Comparison of ENCODE assay signal across 10 mouse cellular contexts in genomic region chr3:145703411-145703924, GRCm38 (mm10). TPM values are rescaled to one million over a fixed set of nuclear protein-coding genes. Genes with fewer than 3 reads are reported as not detected.
DNase-seq lines count a peak whose midpoint lies in the region; ATAC-seq lines count a peak whose summit lies in the region.
"Had no signal": no experiment of that assay in that cellular context is flagged by ENCODE, and none has a peak within 500 bp of the region (broad histone marks: within the 10 kb centered on the region; RNA-seq: fewer than 3 reads in every experiment).

No protein-coding gene starts in this region.

- peak overlapping the region; percentile 76 for H3K27ac ChIP-seq in midbrain, embryonic 10.5 days (replicated peaks)
- H3K27ac ChIP-seq in midbrain, embryonic 14.5 days (replicated peaks; ENCODE audit: low read depth, low read length) = no peak overlapping the region
- no peak overlapping the region; the same call in 1 of the 2 replicates for H3K27ac ChIP-seq in forebrain, embryonic 12.5 days
- peak overlapping the region; percentile 4; the same call in 1 of the 2 replicates for H3K27ac ChIP-seq in kidney, embryonic 14.5 days (ENCODE audit: low read depth, low read length)
- H3K27ac ChIP-seq in stomach, embryonic 14.5 days (ENCODE audit: low read length) = 0 out of 2 replicates have a peak overlapping the region, but pooled peaks have one; percentile 34

- no peak overlapping the region for H3K4me2 ChIP-seq in midbrain, embryonic 14.5 days (ENCODE audit: low read length)
- H3K4me2 ChIP-seq in forebrain, embryonic 12.5 days = no peak overlapping the region
- H3K4me2 ChIP-seq in kidney, embryonic 14.5 days (replicated peaks; ENCODE audit: low read depth, low read length) = no peak overlapping the region
- no peak overlapping the region for H3K4me2 ChIP-seq in stomach, embryonic 14.5 days (replicated peaks; ENCODE audit: low read depth, low read length)

- 6% methylated on average over 11 of the region's 11 CpGs for WGBS in midbrain, embryonic 10.5 days
- 10% methylated on average over 11 of the region's 11 CpGs for WGBS in midbrain, embryonic 14.5 days
- WGBS in forebrain, embryonic 12.5 days = 9% methylated on average over 11 of the region's 11 CpGs
- WGBS in kidney, embryonic 14.5 days = 9% methylated on average over 11 of the region's 11 CpGs
- WGBS in stomach, embryonic 14.5 days = 13% methylated on average over 11 of the region's 11 CpGs

- H3K4me3 ChIP-seq in midbrain, embryonic 10.5 days = no peak overlapping the region
- H3K4me3 ChIP-seq in midbrain, embryonic 14.5 days (replicated peaks; ENCODE audit: low read depth, low read length) = no peak overlapping the region
- no peak overlapping the region for H3K4me3 ChIP-seq in forebrain, embryonic 12.5 days (replicated peaks)
- H3K4me3 ChIP-seq in kidney, embryonic 14.5 days (ENCODE audit: low read length) = no peak overlapping the region
- no peak overlapping the region for H3K4me3 ChIP-seq in stomach, embryonic 14.5 days (ENCODE audit: low read depth, low read length)

- ATAC-seq in midbrain, embryonic 14.5 days (ENCODE audit: low FRiP score, low TSS enrichment) = no peak; the same call in 1 of the 2 replicates
- peak; percentile 55; the same call in 1 of the 2 replicates for ATAC-seq in forebrain, embryonic 12.5 days (ENCODE audit: low FRiP score)
- ATAC-seq in kidney, embryonic 14.5 days (ENCODE audit: low FRiP score, low TSS enrichment) = peak; percentile 78
- ATAC-seq in stomach, embryonic 14.5 days (ENCODE audit: insufficient number of reproducible peaks, insufficient read depth, low FRiP score, low read depth) = no peak
- ATAC-seq in frontal cortex, adult (ENCODE audit: low TSS enrichment) = no peak
- ATAC-seq in monocyte, adult 5-6 weeks (replicated peaks; ENCODE audit: insufficient number of reproducible peaks, low FRiP score, low TSS enrichment, poor library complexity, severe bottlenecking) = no peak

- no peaks in the 10 kb centered on the region for H3K9me3 ChIP-seq in midbrain, embryonic 10.5 days (replicated peaks)
- no peaks in the 10 kb centered on the region for H3K9me3 ChIP-seq in midbrain, embryonic 14.5 days (ENCODE audit: control insufficient read depth, low read length)
- H3K9me3 ChIP-seq in forebrain, embryonic 12.5 days = no peaks in the 10 kb centered on the region
- no peaks in the 10 kb centered on the region for H3K9me3 ChIP-seq in kidney, embryonic 14.5 days (ENCODE audit: control insufficient read depth, low read length)
- no peaks in the 10 kb centered on the region for H3K9me3 ChIP-seq in stomach, embryonic 14.5 days (ENCODE audit: control insufficient read depth, low read depth, low read length)

- no peaks in the 10 kb centered on the region for H3K36me3 ChIP-seq in midbrain, embryonic 10.5 days
- H3K36me3 ChIP-seq in midbrain, embryonic 14.5 days (ENCODE audit: control insufficient read depth, insufficient read depth, low read length) = no peaks in the 10 kb centered on the region
- H3K36me3 ChIP-seq in forebrain, embryonic 12.5 days (replicated peaks) = no peaks in the 10 kb centered on the region
- no peaks in the 10 kb centered on the region for H3K36me3 ChIP-seq in kidney, embryonic 14.5 days (ENCODE audit: control insufficient read depth, insufficient read depth, low read length)
- H3K36me3 ChIP-seq in stomach, embryonic 14.5 days (ENCODE audit: control insufficient read depth, insufficient read depth, low read length) = no peaks in the 10 kb centered on the region

- peaks cover 5% of the 10 kb centered on the region; the same call in 1 of the 2 replicates for H3K27me3 ChIP-seq in midbrain, embryonic 10.5 days (ENCODE audit: low read depth, poor library complexity, severe bottlenecking)
- H3K27me3 ChIP-seq in midbrain, embryonic 14.5 days (ENCODE audit: control insufficient read depth, insufficient read depth, low read length) = 0 out of 2 replicates have a peak, but pooled peaks cover 6% of the 10 kb centered on the region
- H3K27me3 ChIP-seq in forebrain, embryonic 12.5 days = no peaks in the 10 kb centered on the region
- H3K27me3 ChIP-seq in kidney, embryonic 14.5 days (ENCODE audit: control insufficient read depth, insufficient read depth, low read length) = no peaks in the 10 kb centered on the region
- H3K27me3 ChIP-seq in stomach, embryonic 14.5 days (ENCODE audit: control insufficient read depth, insufficient read depth, low read length) = no peaks in the 10 kb centered on the region

- H3K9ac ChIP-seq in midbrain, embryonic 14.5 days (replicated peaks; ENCODE audit: low read length) = no peak overlapping the region
- no peak overlapping the region for H3K9ac ChIP-seq in forebrain, embryonic 12.5 days
- no peak overlapping the region for H3K9ac ChIP-seq in kidney, embryonic 14.5 days (ENCODE audit: low read depth, low read length)
- H3K9ac ChIP-seq in stomach, embryonic 14.5 days (replicated peaks; ENCODE audit: low read depth, low read length) = no peak overlapping the region

- peaks cover 26% of the 10 kb centered on the region for H3K4me1 ChIP-seq in midbrain, embryonic 10.5 days
- H3K4me1 ChIP-seq in midbrain, embryonic 14.5 days (ENCODE audit: control insufficient read depth, insufficient read depth, low read length) = peaks cover 8% of the 10 kb centered on the region; the same call in 1 of the 2 replicates
- H3K4me1 ChIP-seq in forebrain, embryonic 12.5 days = peaks cover 7% of the 10 kb centered on the region
- H3K4me1 ChIP-seq in kidney, embryonic 14.5 days (ENCODE audit: control insufficient read depth, insufficient read depth, low read length) = peaks cover 13% of the 10 kb centered on the region
- no peaks in the 10 kb centered on the region for H3K4me1 ChIP-seq in stomach, embryonic 14.5 days (ENCODE audit: control insufficient read depth, insufficient read depth, low read length)

- peak; percentile 66 for DNase-seq in midbrain, embryonic 10.5 days (ENCODE audit: low spot score)
- DNase-seq in midbrain, embryonic 14.5 days = no peak
- no peak for DNase-seq in cerebellum, adult 9-11 months
- DNase-seq: gastrocnemius, postnatal 14 days had no signal

RNA-seq across cellular contexts. Expression of gene Ccn1, which starts 53.7 kb away (rescaled TPM):
- polyA plus RNA-seq in midbrain, embryonic 10.5 days (2016; fragmentation: Nextera tagmentation; extraction: Ambion mirVana) = 32.5 and 36.2 TPM in 2 replicates
- polyA plus RNA-seq in midbrain, embryonic 14.5 days (2014; fragmentation: Nextera tagmentation; extraction: Ambion mirVana) = 3.9 and 5.6 TPM in 2 replicates
- polyA plus RNA-seq in forebrain, embryonic 12.5 days (2016; fragmentation: Nextera tagmentation; extraction: Ambion mirVana) = 43.9 and 44.1 TPM in 2 replicates
- 22.4 and 30.9 TPM in 2 replicates for polyA plus RNA-seq in kidney, embryonic 14.5 days (2014; fragmentation: Nextera tagmentation; extraction: Ambion mirVana)
- polyA plus RNA-seq in stomach, embryonic 14.5 days (2014; fragmentation: Nextera tagmentation; extraction: Ambion mirVana) = 20.9 and 25.8 TPM in 2 replicates
- not detected in 3 replicates for total RNA-seq in monocyte, adult 5-6 weeks (2017)

RNA-seq across cellular contexts. Expression of gene Ddah1, which starts 55.0 kb away (rescaled TPM):
- polyA plus RNA-seq in midbrain, embryonic 10.5 days (2016; fragmentation: Nextera tagmentation; extraction: Ambion mirVana) = 24.0 and 26.5 TPM in 2 replicates
- polyA plus RNA-seq in midbrain, embryonic 14.5 days (2014; fragmentation: Nextera tagmentation; extraction: Ambion mirVana) = 91.2 and 123 TPM in 2 replicates
- polyA plus RNA-seq in forebrain, embryonic 12.5 days (2016; fragmentation: Nextera tagmentation; extraction: Ambion mirVana) = 85.9 and 103 TPM in 2 replicates
- 63.2 and 65.5 TPM in 2 replicates for polyA plus RNA-seq in kidney, embryonic 14.5 days (2014; fragmentation: Nextera tagmentation; extraction: Ambion mirVana)
- 22.3 and 24.0 TPM in 2 replicates for polyA plus RNA-seq in stomach, embryonic 14.5 days (2014; fragmentation: Nextera tagmentation; extraction: Ambion mirVana)
- not detected in 3 replicates for total RNA-seq in monocyte, adult 5-6 weeks (2017)
- total RNA-seq: megakaryocyte, adult 5-6 weeks had no signal

Comparison
In these comparisons a context has a peak if more than half of its experiments do, and no peak if none do; other contexts are left out.
1. H3K27ac ChIP-seq: peak in midbrain, embryonic 10.5 days (single experiment), kidney, embryonic 14.5 days (single experiment) and stomach, embryonic 14.5 days (single experiment); none in midbrain, embryonic 14.5 days (single experiment) and forebrain, embryonic 12.5 days (single experiment).
2. ATAC-seq: peak in forebrain, embryonic 12.5 days (single experiment) and kidney, embryonic 14.5 days (single experiment); none in midbrain, embryonic 14.5 days (single experiment), stomach, embryonic 14.5 days (single experiment), frontal cortex, adult (single experiment) and monocyte, adult 5-6 weeks (single experiment).